Mouse (Mus musculus): Measurements from ENCODE around the gene Scg3. TPM values are rescaled to one million over a fixed set of nuclear protein-coding genes. Genes with fewer than 3 reads are reported as not detected.
"Not testable (repeated sequence)": the region's sequence is repeated elsewhere in the genome, so short reads cannot be mapped to it uniquely, and the experiment has no call there.

Scg3 gene
- total RNA-seq (2021), result 100 to 1,000 TPM; 273 to 322 TPM

DNA sequence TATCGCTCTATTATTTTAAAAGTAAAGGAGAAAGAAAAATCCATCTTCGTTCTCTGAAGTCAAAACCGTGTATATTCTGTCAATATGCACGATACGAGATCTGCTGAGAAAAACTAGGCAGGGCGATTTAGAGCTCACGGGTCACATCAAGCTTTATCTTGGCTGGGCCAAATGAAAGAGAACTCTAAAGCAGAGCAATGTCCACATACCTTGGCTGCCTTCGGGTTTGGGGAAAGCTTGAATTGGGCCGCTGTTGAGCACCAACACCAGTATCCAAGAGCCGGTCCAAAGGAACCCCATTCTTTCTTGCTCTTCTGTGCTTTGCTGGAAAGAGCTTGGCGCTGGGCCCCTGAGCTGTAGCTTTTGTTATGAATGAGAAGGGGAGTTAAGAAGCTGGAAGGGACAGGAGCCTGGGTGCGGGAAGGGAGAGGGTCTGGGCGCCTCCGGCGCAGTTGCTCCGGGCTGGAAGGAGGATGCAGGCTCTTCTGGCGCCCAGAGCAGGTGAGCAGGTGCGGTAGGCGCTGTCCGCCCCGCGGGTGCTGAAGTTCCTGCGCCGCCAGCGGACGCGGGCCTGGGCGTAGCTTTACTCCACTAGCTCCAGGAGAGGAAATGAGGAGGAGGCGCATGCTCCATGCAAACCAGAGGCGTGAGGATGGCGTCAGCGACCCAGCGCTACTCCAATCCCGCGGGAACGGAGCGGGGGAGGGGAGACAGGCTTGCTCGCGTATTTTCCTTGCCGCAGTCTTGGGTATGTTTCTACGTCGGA lies at the start of gene Scg3:
Gene Scg3 (minus strand): TSS at position 631 of the 766 bp plus-strand sequence.
- intact Hi-C loops (cut with DNase I), result loop anchor here (2.0 to 5.0 kb wide), 3 partner anchors 56 to 85 kb away; partner anchors contain the start of genes Lysmd2 and Tmod2
- DNase-seq (ENCODE audit: low spot score in 2 of 2), result peak; percentile 93 to 95

DNA sequence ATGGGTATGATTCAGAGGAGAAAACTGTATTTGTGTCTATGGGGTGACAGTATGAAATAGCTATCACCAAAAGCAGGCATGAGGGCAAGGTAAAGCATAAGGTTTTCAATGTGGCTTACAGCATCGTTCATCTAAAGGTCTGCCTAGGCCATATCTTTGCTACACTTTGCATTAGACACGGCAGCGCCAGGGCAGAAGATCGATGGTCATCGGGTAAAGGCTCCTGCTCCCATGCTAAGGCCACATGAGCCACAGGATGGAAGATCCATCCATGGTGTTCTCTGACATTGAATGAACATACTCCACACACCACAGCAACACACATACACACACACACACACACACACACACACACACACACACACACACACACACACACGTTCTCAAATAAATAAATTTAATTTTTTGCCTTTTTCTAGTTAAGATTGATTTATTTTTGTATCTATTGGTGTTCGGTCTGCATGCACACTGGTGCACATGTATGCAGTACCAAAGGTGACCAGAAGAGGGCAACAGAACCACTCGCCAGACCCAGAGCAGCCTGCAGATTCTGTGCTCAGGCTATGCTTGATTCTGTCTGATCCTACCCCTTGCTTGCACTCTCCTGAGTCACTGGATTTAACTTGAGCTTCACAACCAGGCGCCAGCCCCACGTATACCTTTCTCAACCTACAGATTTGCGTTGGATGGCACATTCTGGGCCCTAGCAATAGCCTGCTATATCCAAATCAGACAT lies 36.3 kb upstream of the Scg3 start:
- intact Hi-C loops (cut with DNase I), result no loop called here
- DNase-seq (ENCODE audit: low spot score in 2 of 2), result peak; percentile 35 to 49

DNA sequence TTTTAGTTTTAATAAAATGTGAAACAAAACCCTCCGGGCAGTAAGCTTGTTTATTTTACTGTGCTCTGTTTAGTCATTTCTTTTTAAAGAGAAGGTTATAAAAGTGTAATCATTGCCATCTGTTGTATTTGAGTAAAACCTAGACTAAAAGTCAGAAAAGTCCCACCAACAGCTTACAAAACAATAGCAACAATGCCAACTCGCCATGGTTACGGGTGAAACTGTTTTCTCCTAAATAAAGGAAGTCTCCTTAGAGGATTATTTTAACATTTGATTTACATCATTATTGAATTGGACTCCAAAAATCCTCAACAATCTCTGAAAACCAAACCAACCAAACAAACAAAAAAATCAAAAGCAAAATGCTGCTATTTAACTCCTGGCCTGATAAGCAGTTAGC lies 35.6 kb upstream of the Scg3 start:
- no peak for DNase-seq (ENCODE audit: low spot score in 2 of 2)
- intact Hi-C loops (cut with DNase I), result no loop called here

DNA sequence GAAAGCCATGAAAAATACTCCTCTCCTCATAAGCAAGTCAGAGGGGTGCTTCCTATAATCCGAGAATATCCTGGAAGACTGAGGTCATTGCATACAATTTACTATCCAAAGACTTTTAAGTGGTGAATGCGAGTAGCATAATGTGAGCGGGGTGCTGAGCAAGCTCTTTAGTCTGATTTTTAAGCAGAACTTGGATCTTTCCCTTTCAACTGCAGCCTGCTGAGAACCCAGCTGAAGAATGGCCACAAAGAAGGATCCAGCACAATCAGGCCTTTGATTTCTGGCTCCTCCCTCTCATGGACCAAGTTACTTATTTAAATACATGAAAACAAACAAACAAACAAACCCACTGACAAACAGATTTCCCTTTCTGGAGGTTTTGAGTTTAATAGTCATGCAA lies 916 bp upstream of the Scg3 start:
- intact Hi-C loops (cut with DNase I), result loop anchor here (2.0 to 5.0 kb wide), 3 partner anchors 57 to 86 kb away; partner anchors contain the start of genes Lysmd2 and Tmod2
- no peak for DNase-seq (ENCODE audit: low spot score in 2 of 2)

DNA sequence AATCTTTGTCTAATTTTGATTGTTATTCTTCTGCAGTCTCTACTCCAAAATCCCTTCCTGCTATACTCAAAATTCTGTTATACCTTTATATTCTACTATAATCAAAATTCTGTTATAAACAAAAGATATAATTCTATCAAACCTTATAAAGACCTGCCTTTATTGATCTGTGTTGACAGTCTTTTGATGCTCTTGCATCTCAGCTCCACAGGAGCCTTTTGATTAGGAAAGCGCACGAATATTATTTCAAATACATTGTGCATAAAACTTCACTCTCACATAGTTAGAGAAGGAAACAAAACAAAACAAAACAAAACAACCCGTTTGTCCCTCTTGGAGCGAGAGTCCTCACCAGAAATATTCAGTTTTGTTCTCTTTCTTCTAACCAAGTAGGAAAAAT lies 436 bp upstream of the Scg3 start:
- no peak for DNase-seq (ENCODE audit: low spot score in 2 of 2)
- intact Hi-C loops (cut with DNase I), result loop anchor here (2.0 to 5.0 kb wide), 3 partner anchors 57 to 85 kb away; partner anchors contain the start of genes Lysmd2 and Tmod2

DNA sequence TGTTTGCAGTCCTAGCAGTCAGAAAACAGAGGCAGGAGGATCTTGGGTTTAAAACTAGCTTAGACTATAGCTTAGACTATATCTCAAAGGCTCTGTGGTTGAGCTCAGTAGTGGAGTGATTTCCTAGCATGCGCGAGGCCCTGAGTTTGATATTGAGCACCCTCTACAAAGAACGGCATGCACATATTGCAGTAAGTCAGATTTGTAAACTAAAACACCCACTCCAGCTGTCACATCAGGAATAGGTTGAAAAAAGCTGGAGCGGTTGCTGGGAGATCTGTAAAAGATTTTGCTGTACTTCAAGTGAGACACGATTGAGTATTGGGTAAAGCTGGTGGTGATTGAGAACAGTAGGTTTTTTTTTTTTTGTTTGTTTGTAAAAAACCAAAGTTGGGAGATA lies 3.2 kb downstream of the Scg3 start:
- DNase-seq (ENCODE audit: low spot score in 2 of 2), result no peak

DNA sequence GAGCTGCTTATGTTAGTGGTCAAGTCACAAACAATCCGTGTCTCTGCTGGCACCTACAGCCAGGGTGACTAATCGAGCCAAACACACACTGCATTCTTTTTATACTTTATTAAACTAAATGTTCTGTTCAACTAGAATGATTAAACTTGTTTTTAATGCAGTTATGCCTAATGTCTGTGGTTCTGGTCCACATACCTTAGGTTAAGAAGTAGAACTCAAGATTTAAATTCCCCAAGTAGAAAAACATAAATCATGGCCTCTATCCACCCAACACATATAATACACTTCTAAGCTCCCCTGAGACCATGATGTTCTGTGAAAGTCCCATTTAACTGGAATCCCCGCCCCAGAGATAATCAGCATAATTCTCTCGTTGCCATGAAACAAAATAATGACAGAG lies 4.2 kb downstream of the Scg3 start:
- intact Hi-C loops (cut with DNase I), result loop anchor here (5.0 kb wide), 2 partner anchors 52 to 67 kb away; partner anchors contain the start of genes Lysmd2 and Tmod2
- DNase-seq (ENCODE audit: low spot score in 2 of 2), result no peak

More for the DNA sequence above, 3.2 kb downstream of the Scg3 start:
- intact Hi-C loops (cut with DNase I), result loop anchor here (5.0 kb wide), 2 partner anchors 53 to 68 kb away; partner anchors contain the start of genes Lysmd2 and Tmod2

DNA sequence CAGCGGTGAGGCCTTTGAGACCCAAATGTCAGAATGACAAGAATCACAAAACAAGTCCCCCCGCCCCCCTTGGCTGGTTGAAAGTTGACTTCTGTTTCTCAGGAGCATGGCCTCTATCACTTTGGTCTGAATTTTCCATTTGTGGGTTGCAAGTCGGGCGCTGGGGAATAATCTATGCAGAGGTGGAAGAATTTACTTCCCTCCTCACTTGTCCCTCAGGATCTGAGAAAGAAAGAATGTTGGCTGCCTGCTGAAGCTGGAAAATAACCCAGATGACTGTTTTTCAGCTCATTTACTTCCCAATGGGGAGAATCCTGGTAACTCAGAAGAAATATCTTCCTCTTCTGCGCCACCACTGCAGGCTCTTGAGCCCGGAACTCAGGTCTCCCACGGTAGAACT lies 5.5 kb downstream of the Scg3 start:
- intact Hi-C loops (cut with DNase I), result no loop called here
- DNase-seq (ENCODE audit: low spot score in 2 of 2), result no peak

DNA sequence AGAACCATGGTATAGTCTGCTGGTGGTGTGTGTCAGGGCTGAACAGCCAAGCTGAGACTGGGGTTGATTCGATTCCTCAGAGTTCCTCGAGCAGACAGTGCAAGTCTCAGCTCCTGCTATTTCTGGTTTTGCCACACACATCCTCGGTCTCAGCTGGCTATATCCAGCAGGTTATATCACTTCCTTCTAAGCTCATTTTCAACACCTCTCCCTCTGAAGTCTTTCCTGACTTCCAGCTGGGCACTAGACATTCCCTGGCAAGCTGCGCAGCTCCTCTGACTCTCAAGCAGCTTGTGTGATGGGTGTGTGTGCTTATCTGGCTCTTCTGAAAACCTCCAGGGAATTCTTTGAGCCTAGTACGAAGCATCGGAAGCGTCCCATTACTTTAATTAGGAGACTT lies 7.6 kb downstream of the Scg3 start:
- peak; percentile 53 to 67 for DNase-seq (ENCODE audit: low spot score in 2 of 2)
- intact Hi-C loops (cut with DNase I), result no loop called here

DNA sequence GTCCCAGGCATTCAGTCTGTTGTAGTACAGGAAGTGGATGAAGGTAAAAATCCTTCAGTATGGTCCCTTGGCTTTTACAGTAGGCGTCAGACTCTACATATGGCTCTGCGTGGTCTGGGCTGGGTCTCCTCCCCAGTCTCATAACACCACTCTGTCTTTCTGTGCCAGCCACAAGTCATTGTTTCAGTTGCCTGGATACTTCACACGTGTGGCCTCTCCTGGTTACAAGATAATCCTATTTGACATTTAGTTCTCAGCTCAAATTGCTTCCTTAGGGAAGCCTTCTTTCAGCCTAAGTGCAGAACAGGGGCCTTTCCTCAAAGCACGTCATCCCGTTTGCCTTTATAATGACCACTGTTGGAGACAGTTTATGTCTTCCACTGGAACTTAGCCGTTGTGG lies 11.1 kb downstream of the Scg3 start:
- intact Hi-C loops (cut with DNase I), result no loop called here
- no peak for DNase-seq (ENCODE audit: low spot score in 2 of 2)

DNA sequence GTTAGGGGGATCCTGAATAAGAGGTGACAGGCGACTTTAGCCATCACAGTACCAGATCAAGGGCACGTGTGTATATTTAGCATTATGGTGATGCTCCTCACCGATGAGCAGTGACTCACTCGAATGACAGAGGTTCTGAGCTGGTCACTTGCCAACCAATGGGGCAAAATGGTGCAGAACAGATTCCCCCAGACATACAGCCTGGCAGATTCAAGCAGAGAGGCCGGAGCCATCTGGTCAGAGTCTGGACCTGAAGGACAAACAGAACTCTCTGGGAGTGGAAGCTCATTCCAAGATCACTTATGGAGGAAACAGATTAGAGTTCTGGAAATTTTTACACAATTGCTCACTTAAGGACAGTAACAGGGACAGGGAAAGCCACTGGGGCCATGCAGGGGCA lies 17.2 kb downstream of the Scg3 start:
- DNase-seq (ENCODE audit: low spot score in 2 of 2), result no peak
- intact Hi-C loops (cut with DNase I), result no loop called here

DNA sequence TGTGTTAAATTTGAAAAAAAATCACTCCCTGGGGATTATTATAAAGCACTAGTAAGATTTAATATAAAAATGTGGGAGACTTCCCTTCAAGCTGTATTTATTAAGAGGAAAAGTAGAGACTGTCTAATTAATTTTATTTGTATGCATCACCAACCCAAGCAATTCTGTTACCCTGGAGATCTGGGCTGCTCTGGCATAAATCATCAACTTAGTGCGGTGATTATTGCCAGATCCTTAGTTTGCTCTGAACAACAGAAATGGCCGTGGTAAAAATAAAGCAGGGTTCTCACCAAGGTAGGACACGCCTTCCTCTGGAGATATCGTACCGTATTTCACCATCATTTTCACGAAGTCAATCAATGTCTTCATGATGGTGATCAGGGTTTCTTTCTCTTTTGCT lies 18.5 kb downstream of the Scg3 start:
- intact Hi-C loops (cut with DNase I), result no loop called here
- no peak for DNase-seq (ENCODE audit: low spot score in 2 of 2)

DNA sequence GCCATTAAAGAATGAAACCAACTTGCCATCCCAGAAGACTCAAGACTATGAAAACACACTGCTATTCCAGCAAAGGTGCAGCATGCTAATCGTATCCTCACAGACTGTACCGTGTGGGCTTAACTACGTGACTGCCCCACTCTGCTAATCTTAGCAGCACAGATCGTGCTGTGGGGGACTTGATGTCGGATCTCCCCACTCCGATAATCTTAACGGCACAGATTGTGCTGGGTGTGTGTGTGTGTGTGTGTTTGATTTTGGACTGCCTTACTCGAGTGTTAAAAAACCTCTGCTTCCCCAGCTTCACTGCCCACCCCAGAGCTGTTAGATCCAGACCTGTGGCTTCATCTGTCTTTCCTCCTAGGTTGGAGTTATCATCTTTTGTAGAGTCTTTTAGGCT lies 22.9 kb downstream of the Scg3 start:
- intact Hi-C loops (cut with DNase I), result no loop called here
- peak; percentile 69 to 71 for DNase-seq (ENCODE audit: low spot score in 2 of 2)

DNA sequence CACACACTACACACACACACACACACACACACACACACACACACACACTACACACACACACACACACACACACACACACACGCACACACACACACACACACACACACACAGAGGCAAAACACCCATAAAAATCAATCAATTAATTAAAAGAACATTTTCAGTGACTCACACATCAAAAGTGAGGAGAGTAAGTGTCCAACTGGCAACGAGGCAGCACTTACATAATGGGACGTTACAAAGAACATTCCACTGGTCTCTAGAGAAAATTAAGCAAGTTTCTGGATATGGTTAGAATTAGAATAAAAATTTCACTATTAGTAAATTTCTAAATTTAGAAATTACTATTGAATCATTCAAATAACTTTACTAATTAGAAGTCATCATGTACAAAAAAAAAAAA lies 27.4 kb downstream of the Scg3 start:
- intact Hi-C loops (cut with DNase I); DNase-seq (ENCODE audit: low spot score in 2 of 2): not testable (repeated sequence)

DNA sequence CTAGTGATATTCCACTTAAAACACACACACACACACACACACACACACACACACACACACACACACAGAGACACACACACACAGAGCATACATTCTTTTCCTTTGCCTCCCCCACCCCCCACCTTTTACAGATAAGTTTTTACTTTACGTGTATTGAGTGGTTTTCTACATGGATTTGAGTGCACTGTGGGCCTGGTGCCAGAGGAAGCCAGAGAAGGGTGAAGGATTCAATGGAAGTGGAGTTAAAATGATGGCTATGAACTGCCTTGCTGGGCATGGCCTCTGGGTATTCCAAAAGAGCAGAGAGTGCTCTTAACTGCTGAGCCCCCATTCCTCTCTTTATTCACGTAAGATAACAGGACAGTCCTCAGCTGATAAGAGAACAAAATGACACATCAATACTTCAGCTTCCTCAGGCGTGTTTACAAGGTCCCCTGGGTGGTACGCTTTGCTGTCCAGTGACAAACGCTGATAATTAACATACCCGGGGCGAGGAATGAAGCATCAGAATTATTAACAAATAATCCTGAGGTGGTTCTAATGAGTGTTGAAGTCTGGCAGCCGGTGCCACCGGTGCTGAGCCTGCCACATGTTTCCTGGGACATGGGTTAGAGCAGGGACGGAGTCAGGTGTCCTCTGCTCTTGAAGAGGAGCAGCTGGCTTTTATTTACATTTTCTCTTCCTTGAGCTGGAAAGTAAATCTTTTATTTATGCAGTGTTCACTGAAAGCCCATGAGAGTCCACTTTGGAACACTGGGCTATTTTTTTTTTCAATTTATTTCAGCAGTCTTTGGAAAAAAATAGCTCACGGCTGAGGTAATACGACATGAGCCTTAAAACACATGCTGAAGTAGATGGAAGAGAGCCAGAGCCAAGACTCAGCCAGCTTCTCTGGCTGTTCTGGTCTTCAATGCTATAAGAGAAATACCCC lies 29.6 kb downstream of the Scg3 start:
- DNase-seq (ENCODE audit: low spot score in 2 of 2), result no peak
- intact Hi-C loops (cut with DNase I), result no loop called here

DNA sequence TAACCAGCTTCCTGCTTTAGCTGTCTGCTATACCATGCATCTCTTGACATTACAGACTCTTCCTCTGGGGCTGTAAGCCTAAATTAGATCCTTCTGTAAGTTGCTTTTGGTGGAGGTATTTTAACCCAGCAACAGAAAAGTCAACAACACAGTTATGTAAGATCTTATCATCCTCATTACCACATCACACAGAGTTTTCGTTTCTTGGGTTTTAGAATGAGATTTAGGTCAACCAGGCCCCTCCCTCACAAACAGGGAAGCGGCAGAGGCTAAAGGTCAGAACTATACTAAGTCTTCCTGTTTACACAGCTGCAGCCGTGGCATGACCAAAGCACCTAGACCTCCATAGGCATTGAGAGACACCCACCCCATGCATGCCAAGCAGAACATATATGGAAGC lies 38.5 kb downstream of the Scg3 start:
- no peak for DNase-seq (ENCODE audit: low spot score in 2 of 2)
- intact Hi-C loops (cut with DNase I), result no loop called here

DNA sequence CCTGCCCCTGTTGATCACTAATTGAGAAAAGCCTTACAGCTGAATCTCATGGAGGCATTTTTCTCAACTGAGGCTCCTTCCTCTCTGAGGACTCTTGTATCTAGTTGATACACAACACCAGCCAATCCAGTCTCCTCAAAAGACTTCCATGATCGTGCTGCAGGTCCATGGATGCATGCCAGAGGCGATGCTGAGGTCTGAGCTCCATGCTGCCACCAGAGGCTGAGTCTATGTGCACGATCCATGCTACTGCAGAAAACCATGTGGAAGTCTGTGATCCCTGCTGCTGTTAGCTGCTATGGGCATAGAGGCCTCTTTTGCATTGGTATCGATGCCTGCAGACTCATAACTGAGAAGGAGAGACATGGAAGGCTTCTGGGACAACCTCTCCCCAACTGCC lies 49.6 kb downstream of the Scg3 start:
- intact Hi-C loops (cut with DNase I), result no loop called here
- no peak for DNase-seq (ENCODE audit: low spot score in 2 of 2)

DNA sequence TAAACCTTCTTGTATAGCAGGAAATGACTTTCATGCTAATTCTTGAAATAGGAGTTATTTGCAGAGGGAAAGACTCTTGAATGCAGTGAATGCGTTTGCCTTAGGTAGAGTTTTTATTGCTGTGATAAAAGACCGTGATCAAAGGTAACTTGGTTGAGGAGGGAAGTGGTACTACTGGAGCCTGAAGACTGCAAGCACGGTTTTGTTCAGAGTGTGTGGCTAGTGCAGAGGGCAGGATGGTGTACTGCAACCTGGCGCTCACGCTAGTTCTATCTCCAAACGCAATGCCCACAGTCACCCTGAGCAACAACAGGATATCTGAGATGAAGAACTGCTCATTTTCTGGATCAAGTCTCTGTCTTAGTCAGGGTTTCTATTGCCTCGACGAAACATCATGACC lies 50.3 kb downstream of the Scg3 start:
- no peak for DNase-seq (ENCODE audit: low spot score in 2 of 2)
- intact Hi-C loops (cut with DNase I), result no loop called here

DNA sequence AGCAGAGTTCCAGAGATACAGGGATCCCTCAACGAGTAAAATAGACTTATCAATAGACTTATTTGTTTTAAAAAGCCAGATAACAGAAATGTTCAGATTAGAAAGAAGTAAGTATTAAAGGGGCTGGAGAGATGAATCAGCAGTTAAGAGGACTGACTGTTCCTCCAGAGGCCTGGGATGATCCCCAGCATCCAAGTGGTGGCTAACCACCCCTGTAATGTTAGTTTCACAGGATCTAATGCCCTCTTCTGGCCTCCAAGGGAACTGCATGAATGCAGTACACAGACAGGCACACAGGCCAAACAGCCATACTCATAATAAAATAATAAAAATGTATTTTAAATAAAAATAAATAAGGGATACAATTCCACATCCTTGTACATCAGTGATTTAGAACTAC lies 51.0 kb downstream of the Scg3 start:
- intact Hi-C loops (cut with DNase I), result no loop called here
- no peak for DNase-seq (ENCODE audit: low spot score in 2 of 2)

DNA sequence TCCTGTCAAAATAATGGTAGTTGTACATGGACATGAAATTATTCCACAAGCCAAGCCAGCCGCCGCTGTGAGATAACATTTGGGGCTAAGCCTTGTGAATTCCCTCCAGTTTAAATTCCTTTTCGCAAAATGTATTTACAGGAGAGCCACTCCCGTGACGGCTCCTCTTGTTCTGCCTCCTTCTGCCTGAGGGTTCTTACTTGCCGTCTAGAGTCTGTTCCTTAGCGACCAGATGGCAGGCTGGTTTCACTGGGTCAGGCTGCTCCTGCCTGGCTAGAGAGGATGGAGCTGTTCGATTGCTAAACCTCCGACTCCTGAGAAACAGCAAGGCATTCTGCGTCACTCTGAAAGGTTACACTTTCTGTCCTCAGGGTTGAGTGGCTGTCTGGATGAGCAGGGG lies 51.7 kb downstream of the Scg3 start:
- DNase-seq (ENCODE audit: low spot score in 2 of 2), result no peak
- intact Hi-C loops (cut with DNase I), result no loop called here
